Mouse (Mus musculus) ES-Bruce4 (cell line): Measurements from ENCODE around the gene Arsk. TPM values are rescaled to one million over a fixed set of nuclear protein-coding genes. Genes with fewer than 3 reads are reported as not detected.

Source experiments
- H3K27ac ChIP-seq: 2 replicates; pipeline ENCODE4 v1.5.1; 2012; ENCODE audit warnings: low read length, inconsistent platforms; ENCODE audit not compliant: insufficient read depth
- H3K27me3 ChIP-seq: 2 replicates; pipeline ENCODE4 v1.6.1; 2012; ENCODE audit warnings: mild to moderate bottlenecking, low read length, inconsistent platforms; ENCODE audit not compliant: control insufficient read depth, poor library complexity, insufficient read depth, severe bottlenecking
- H3K36me3 ChIP-seq: 2 replicates; pipeline ENCODE4 v1.6.1; 2012; ENCODE audit warnings: inconsistent platforms, mild to moderate bottlenecking, low read length, moderate library complexity; ENCODE audit not compliant: control insufficient read depth, poor library complexity, insufficient read depth, severe bottlenecking
- H3K4me1 ChIP-seq: one replicate; pipeline ENCODE4 v1.8.1; 2011; ENCODE audit warnings: low read length; ENCODE audit not compliant: control insufficient read depth, insufficient read depth
- H3K4me3 ChIP-seq: 2 replicates; pipeline ENCODE4 v1.5.1; 2011; ENCODE audit warnings: low read depth, mild to moderate bottlenecking, low read length
- H3K9ac ChIP-seq: 2 replicates; pipeline ENCODE4 v1.6.1; 2012; ENCODE audit warnings: low read depth, mild to moderate bottlenecking, inconsistent platforms; ENCODE audit not compliant: poor library complexity, severe bottlenecking
- H3K9me3 ChIP-seq: replicated peaks from 2 replicates; pipeline ENCODE4 v1.6.1; 2012; ENCODE audit warnings: mild to moderate bottlenecking, low read length, inconsistent platforms; ENCODE audit not compliant: control insufficient read depth, poor library complexity, insufficient read depth, severe bottlenecking
- CTCF ChIP-seq: IDR thresholded peaks from one replicate; pipeline ENCODE4 v1.8.1; 2011; ENCODE audit warnings: low read depth, low read length
- EP300 ChIP-seq: IDR thresholded peaks from 2 replicates; pipeline ENCODE4 v1.6.1; 2011; ENCODE audit warnings: low read depth, low read length; ENCODE audit not compliant: insufficient read depth
- POLR2A ChIP-seq: IDR thresholded peaks from one replicate; pipeline ENCODE4 v1.8.1; 2011; ENCODE audit warnings: low read length; ENCODE audit not compliant: insufficient read depth
- polyA plus RNA-seq: library from polyadenylated mRNA; stranded (reverse); fragments of >200 nt; gene quantifications from 2 replicates; pipeline ENCODE4 v1.2.4, GENCODE M21; 2011; ENCODE audit warnings: low read depth; ENCODE audit not compliant: missing spikeins, insufficient read depth, insufficient read length

Arsk gene
- 5.4 and 9.9 TPM in 2 replicates for polyA plus RNA-seq

GRCm38 (mm10) chr13:76098493-76099303 lies at the start of gene Arsk, which contains the start of gene Ttc37:
TSS of gene Arsk (minus strand) at chr13:76098660.
TSS of gene Ttc37 (plus strand) at chr13:76098734.
- H3K9me3 ChIP-seq: no peaks in the 10 kb centered on the region
- H3K27ac ChIP-seq: peak within 1 kb of the TSS; percentile 28; the same call in 1 of the 2 replicates
- H3K27me3 ChIP-seq: no peaks in the 10 kb centered on the region
- TF ChIP-seq EP300 (no peak), POLR2A (peak; percentile 55), CTCF (no peak)
- H3K4me3 ChIP-seq: peak within 1 kb of the TSS; percentile 98
- H3K36me3 ChIP-seq: no peaks in the 10 kb centered on the region
- no peaks in the 10 kb centered on the region for H3K4me1 ChIP-seq
- peak within 1 kb of the TSS; percentile 79 for H3K9ac ChIP-seq

DNA sequence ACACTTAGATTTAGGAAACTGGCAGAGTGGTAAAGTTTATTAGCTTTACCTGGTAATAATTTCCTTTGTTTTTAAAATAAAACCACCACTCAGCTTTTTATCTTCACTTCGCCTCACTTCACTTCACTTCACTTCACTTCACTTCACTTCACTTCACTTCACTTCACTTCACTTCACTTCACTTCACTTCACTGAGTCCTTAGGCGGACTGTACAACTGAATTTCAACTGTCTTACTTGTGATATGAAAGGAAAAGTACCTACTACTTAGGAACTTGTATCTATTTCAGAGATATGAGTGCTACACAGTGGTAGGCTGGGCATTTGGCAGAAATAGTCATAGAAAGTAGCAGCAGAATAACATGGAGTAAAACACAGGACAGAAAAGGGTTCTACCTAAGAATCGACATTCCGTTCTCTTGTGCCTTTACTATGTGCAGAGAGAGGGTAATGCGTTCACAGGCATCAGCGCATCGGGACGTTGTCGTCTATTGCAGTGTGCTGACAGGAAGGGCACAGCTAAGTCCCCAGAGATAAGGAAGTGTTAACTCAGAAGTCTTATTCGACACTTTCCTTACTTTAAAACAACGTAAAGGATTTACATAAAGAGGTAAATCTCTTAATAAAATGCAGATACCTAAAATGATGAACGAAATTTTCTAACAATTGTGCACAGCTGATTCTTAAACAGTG lies 42.8 kb upstream of the Arsk start:
- H3K27ac ChIP-seq: no peak overlapping the region
- H3K9ac ChIP-seq: no peak overlapping the region
- H3K4me1 ChIP-seq: no peaks in the 10 kb centered on the region
- no peaks in the 10 kb centered on the region for H3K27me3 ChIP-seq
- H3K4me3 ChIP-seq: no peak overlapping the region
- TF ChIP-seq EP300: no peak
- TF ChIP-seq CTCF: no peak
- TF ChIP-seq POLR2A: no peak
- H3K9me3 ChIP-seq: no peaks in the 10 kb centered on the region
- peaks cover 4% of the 10 kb centered on the region; the same call in 1 of the 2 replicates for H3K36me3 ChIP-seq

DNA sequence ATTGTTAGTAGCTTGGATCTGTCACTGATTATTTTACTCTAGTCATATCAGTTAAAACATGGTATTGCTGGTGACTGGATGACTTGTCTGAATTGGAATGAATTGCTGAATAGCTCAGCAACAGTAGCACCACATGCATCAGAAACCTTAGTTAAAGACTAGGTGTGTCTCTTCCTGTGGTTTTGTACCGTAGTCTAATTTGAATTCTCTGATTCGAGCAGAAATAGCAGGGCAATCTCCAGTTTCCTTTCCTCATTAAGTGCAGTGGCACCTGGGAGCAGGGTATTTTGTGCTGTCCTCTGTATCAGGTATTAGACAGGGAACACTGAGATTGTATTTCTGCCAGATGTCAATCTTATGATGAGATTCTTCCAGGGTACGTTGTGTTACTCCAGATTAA lies 40.4 kb upstream of the Arsk start:
- TF ChIP-seq CTCF (no peak), POLR2A (no peak), EP300 (no peak)
- no peak overlapping the region for H3K4me3 ChIP-seq
- no peak overlapping the region for H3K9ac ChIP-seq
- H3K9me3 ChIP-seq: no peaks in the 10 kb centered on the region
- H3K4me1 ChIP-seq: no peaks in the 10 kb centered on the region
- no peak overlapping the region for H3K27ac ChIP-seq
- H3K27me3 ChIP-seq: no peaks in the 10 kb centered on the region
- peaks cover 8% of the 10 kb centered on the region for H3K36me3 ChIP-seq

DNA sequence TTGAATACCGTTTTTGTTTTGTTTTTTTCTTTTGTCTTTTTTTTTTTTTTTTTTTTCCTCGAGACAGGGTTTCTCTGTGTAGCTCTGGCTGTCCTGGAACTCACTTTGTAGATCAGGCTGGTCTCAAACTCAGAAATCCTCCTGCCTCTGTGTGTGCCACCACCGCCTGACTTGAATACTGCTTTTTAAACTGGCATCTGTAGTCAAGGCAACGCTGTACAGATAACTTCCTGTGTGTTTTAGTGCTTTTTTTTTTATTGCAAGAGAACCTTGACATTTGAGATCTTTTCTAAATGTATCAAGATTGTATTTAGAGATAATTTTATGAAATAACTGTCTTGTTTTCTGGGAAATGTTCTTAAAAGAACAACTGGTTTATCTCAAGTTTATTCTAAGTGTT lies 34.0 kb upstream of the Arsk start:
- H3K4me1 ChIP-seq: no peaks in the 10 kb centered on the region
- TF ChIP-seq POLR2A: no peak
- TF ChIP-seq EP300: no peak
- no peak for TF ChIP-seq CTCF
- H3K4me3 ChIP-seq: no peak overlapping the region
- no peak overlapping the region for H3K27ac ChIP-seq
- no peaks in the 10 kb centered on the region for H3K27me3 ChIP-seq
- H3K36me3 ChIP-seq: peaks cover 8% of the 10 kb centered on the region
- no peaks in the 10 kb centered on the region for H3K9me3 ChIP-seq
- H3K9ac ChIP-seq: no peak overlapping the region

- H3K9me3 ChIP-seq: no peaks in the 10 kb centered on the region
- peaks cover 11% of the 10 kb centered on the region for H3K36me3 ChIP-seq
- H3K9ac ChIP-seq: no peak overlapping the region
- H3K4me3 ChIP-seq: no peak overlapping the region
- no peaks in the 10 kb centered on the region for H3K4me1 ChIP-seq
- H3K27me3 ChIP-seq: no peaks in the 10 kb centered on the region
- no peak overlapping the region for H3K27ac ChIP-seq
- TF ChIP-seq POLR2A: no peak
- TF ChIP-seq EP300: no peak
- no peak for TF ChIP-seq CTCF
Observed at GRCm38 (mm10) chr13:76128799-76129198, 30.3 kb upstream of the Arsk start.
